Mouse (Mus musculus) telencephalon, adult 2 months (tissue): ENCODE results near the gene Hmcn1.

ENCODE experiments used
- DNase-seq: peaks from one replicate; pipeline ENCODE4 v3.0.0-alpha.2; 2011; ENCODE audit warnings: low read depth, low spot score

The Hmcn1 gene

GRCm38 (mm10) chr1:150992711-150993161 is 499 bp downstream of the Hmcn1 start:
- DNase-seq = no peak

- DNase-seq = no peak
Measured at GRCm38 (mm10) chr1:150991745-150992554, 1.3 kb downstream of the Hmcn1 start.

- DNase-seq = no peak
Measured at GRCm38 (mm10) chr1:150984888-150985287, 8.3 kb downstream of the Hmcn1 start.

DNA sequence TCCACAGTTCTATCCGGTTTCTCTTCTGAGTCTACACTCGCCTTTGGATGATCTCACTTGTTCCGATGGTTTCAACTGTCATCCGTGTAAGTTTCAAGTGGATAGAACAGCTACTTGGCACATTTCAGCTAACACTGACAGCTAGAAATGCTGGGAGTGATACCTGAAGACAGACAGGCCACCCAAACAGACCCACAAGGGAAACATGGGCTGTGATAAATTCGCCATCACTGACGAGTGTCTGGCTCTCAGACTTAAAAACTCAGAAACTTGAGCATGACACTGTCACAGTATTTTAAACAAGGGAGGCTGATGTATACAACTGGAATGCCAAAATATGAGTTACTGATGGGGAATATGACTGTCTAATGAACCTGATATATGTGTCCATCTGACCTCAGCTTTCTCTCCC is 9.1 kb downstream of the Hmcn1 start:
- DNase-seq = no peak

GRCm38 (mm10) chr1:150978651-150979050 is 14.6 kb downstream of the Hmcn1 start:
- no peak for DNase-seq

- no peak for DNase-seq
Measured at GRCm38 (mm10) chr1:150976263-150976662, 17.0 kb downstream of the Hmcn1 start.

GRCm38 (mm10) chr1:150959486-150960074 is 33.7 kb downstream of the Hmcn1 start:
- DNase-seq = no peak

DNA sequence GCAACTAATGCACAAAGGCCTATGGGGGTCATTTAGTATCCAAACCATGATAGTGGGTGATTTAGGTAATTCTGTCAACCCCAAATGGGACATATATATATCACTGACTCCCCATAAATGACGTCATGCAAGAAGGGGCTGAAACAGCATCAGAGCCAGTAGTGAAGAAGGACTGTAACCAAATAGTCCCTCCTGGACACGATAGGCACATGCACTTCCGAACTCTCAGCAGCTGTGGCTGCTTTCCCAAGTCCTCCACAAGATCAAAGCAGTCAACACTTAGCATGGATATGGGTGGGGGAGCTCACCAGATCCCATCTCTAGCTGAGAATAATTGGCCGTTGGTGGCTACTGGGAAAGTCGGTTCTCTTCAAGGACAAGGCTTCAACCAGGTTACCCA is 42.2 kb downstream of the Hmcn1 start:
- no peak for DNase-seq

DNA sequence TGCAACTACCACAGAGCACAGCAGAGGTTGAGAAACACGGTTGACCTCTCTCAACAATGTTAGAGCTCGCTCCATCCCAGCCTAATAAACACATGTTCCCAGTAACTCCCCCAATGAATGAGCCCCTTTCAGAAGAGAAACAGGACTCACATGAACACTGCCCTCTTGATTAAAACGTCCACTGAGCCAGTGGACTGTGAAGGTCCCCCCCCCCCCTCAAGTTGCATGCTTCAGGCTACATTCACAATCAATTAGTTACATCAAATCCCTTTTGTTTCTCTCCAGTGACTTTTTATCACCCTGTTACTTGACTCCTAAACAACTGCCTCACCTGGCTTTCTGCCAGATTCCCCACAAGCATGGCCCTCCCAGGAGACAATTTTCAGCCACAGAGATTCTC is 43.2 kb downstream of the Hmcn1 start:
- DNase-seq = no peak

GRCm38 (mm10) chr1:150948911-150949310 is 44.3 kb downstream of the Hmcn1 start:
- DNase-seq = no peak

GRCm38 (mm10) chr1:150943601-150944000 is 49.6 kb downstream of the Hmcn1 start:
- no peak for DNase-seq

DNA sequence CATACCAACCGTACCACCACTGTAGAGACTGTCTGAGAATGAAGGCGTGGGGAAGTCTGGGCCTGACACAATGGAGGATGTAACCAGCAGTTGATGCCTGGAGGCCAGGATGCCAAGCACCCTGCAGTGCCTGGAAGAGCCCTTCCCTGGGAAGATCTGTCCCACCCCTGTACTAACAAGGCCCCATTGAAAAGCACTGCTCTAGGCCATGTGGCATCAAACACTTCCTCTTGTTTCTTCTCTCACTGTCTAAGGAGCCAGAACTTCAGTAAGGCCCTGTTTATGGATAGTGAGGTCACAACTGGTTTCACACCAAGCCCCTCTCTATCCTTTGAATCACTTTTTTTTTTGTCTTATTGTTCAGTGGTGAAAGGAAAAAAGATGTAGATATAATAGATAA is 51.1 kb downstream of the Hmcn1 start:
- no peak for DNase-seq

- DNase-seq = no peak
Measured at GRCm38 (mm10) chr1:150936821-150937220, 56.4 kb downstream of the Hmcn1 start.

DNA sequence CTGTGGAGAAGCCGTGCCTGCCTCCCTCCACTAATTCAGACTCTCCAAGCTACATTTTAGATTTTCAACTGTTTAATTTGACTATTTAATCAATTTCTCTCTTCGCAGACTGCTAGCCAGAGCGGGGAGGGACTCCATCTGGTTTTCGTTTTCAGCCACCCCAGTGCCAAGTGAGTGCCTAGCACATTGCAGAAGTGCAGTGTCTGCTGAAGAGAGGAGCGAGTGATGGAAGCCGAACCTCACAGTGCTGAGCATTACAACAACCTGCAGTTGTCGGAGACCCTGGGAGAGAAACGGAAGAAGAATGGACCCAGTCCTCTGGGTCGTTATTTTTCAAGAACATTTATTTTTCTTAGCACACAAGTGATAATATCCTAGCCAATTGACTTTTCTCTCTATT is 59.6 kb downstream of the Hmcn1 start:
- peak; percentile 41 for DNase-seq

- DNase-seq = no peak
Measured at GRCm38 (mm10) chr1:150920860-150921259, 72.4 kb downstream of the Hmcn1 start.

DNA sequence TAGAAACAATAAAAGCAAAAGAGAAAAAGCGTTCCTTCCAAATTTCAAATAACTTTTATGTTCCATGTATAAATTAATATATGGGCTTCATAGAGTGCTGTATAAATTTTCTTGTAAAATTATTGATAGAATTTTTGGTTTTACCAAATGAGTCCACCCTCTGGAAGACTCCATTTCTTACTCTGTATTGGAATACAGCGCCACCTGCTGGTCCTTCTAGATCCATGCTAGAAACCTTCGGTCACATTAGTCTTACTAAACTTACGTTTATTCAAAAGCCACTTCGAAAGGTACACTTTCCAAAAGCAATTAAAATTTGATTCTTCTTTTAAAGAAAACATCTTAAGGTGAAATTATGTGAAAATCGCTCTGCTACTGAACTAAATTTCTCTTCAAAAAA is 73.0 kb downstream of the Hmcn1 start:
- DNase-seq = peak; percentile 39

- no peak for DNase-seq
Measured at GRCm38 (mm10) chr1:150914936-150915335, 78.3 kb downstream of the Hmcn1 start.

- DNase-seq = peak; percentile 15
Measured at GRCm38 (mm10) chr1:150913586-150914136, 79.6 kb downstream of the Hmcn1 start.

DNA sequence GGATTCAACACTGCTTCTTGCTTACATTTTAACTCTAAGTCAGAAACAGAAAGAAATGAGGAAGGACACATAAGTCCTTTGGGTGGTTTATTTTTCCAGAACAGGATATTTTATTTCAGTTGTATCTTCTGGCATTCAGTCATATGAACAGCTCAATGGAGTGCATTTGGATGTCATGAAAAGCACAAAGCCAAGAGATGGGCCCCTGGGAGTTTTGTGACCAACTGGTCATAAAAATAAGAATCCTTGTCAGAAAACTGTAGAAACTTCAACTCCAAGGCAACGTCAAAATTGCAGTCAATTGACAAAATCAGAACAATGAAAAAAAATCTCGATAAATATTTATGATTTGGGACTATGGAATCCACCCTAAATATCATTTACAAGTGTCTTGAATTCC is 83.6 kb downstream of the Hmcn1 start:
- DNase-seq = no peak

DNA sequence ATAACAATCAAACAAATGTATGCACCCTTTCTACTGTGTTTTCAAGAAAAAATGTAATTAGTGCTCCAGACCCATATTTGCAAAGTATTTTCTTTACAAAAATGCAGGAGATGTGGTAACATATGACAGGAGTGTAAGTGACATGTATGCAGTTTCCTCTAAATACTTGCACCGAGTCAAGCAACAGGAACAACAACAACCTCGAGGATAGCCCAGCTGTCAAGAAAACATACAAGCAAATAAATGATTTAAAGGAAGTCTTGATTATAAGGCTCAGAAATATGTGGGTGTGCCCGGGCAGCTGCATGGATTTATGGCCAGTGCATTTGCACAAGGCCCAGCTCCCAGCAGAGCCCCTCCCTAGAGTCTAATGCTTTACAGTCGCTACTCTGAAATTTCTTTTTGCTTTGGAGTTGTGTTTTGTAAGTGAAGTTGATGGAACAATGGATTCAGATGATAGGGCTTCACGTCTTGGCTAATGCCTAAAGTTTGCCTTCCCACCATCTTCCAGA is 99.5 kb downstream of the Hmcn1 start:
- DNase-seq = no peak

GRCm38 (mm10) chr1:150890017-150890416 is 103.2 kb downstream of the Hmcn1 start:
- DNase-seq = no peak

- no peak for DNase-seq
Measured at GRCm38 (mm10) chr1:150886267-150886666, 107.0 kb downstream of the Hmcn1 start.

DNA sequence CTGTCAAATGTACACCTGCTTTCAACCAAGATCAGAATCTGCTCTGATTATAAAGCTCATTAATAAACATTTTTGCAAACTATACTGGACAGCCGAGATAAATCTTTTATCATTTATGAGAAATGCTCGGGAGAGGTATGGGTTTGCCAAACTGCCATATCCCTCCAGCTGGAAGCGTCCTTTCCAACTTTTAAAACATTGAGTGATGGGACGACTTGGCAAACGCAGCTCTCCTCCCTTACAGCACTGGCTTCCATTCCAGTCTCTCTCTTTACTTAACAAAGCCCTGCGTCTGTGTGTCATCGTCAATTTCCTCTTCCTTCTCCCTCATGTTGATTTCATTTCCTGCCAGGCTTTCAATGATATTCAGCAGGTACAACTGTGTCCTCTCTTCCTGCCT is 114.8 kb downstream of the Hmcn1 start:
- DNase-seq = no peak
